Mouse (Mus musculus) embryonic fibroblast, embryonic 13.5 days (primary cell): ENCODE results near the gene Cnfn.

Experiments
- CTCF ChIP-seq: IDR thresholded peaks from 2 replicates; pipeline ENCODE4 v1.5.1; 2011; ENCODE audit warnings: mild to moderate bottlenecking, control low read depth, low read length, moderate library complexity, borderline replicate concordance; ENCODE audit not compliant: insufficient read depth
- POLR2A ChIP-seq: IDR thresholded peaks from 2 replicates; pipeline ENCODE4 v1.6.1; 2011; ENCODE audit warnings: low read depth, mild to moderate bottlenecking, control low read depth, low read length, moderate library complexity

- no peak for TF ChIP-seq CTCF
- no peak for TF ChIP-seq POLR2A
These were observed 27.1 kb upstream of the Cnfn start for GRCm38 (mm10) chr7:25396621-25397020.
